Mouse (Mus musculus): ENCODE data around the gene Nos3.

DNA sequence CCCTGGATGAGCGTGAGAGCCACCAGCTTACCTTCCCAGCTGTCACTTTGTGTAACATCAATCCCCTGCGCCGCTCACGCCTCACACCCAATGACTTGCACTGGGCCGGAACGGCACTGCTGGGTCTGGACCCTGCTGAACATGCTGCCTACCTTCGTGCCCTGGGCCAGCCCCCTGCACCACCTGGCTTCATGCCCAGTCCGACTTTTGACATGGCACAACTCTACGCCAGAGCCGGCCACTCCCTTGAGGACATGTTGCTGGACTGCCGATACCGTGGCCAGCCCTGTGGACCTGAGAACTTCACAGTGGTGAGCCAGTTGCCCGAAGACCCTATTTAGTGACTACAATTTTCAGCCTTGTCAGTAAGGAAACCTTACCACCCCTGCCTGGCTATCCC is 49.3 kb downstream of the Nos3 start:
- TF ChIP-seq POLR2A (IDR thresholded peaks at IDR 0.05; ENCODE audit: insufficient read length, low read depth) (no peak), MYOG (IDR thresholded peaks at IDR 0.05; ENCODE audit: control insufficient read depth in 1 of 3, insufficient read depth in 1 of 3, insufficient read length in 2 of 3, low read depth in 2 of 3) (no peak), E2F4 (IDR thresholded peaks at IDR 0.05; ENCODE audit: insufficient read depth) (no peak), MAX (IDR thresholded peaks at IDR 0.05; ENCODE audit: low read depth) (no peak), MYOD1 (IDR thresholded peaks at IDR 0.05; ENCODE audit: control insufficient read depth in 1 of 3, insufficient read length in 2 of 3, low read depth in 2 of 3) (no peak), POLR2AphosphoS2 (IDR thresholded peaks at IDR 0.05; ENCODE audit: insufficient read length, low read depth) (no peak), USF1 (IDR thresholded peaks at IDR 0.05; ENCODE audit: low read depth) (no peak), TCF3 (IDR thresholded peaks at IDR 0.05; ENCODE audit: insufficient read length, low read depth) (no peak), TCF12 (IDR thresholded peaks at IDR 0.05; ENCODE audit: insufficient read depth, poor library complexity, severe bottlenecking) (no peak), REST (IDR thresholded peaks at IDR 0.05; ENCODE audit: insufficient read depth, insufficient read length) (no peak), CEBPB (IDR thresholded peaks at IDR 0.05; ENCODE audit: insufficient read depth, poor library complexity, severe bottlenecking) (no peak)
